Mouse (Mus musculus): ENCODE measurements around the gene Pth2. TPM values are rescaled to one million over a fixed set of nuclear protein-coding genes. Genes with fewer than 3 reads are reported as not detected.

Pth2 gene
- polyA plus RNA-seq, 1 experiment from 2014 or later: not detected

DNA sequence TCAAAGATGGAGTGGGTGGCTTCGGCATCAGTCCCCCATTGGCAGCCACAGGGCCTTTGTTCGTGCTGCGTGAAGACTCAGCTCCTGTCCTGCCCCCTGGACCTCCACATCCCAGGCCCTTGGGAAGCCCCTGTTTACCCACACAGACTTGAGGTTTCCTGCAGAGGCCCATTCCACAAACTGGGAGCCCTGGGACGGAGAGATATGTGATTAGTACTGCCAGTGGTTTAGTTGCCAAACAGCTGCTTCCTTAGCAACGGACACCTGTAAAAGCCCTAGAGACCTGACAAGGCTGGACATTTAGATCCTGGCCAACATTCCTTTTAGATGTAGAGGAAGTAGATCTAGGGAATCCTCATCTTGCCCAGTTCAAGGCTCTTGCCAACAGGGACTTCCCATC lies 38.9 kb upstream of the Pth2 start:
- 92% methylated on average over 5 of the region's 5 CpGs for WGBS
- no peak for TF ChIP-seq CTCF (IDR thresholded peaks at IDR 0.05; ENCODE audit: low read depth)
- no peak for TF ChIP-seq EP300 (optimal IDR thresholded peaks at IDR 0.05)
- Histone ChIP-seq H3K27ac (replicated peaks) (no peak overlapping the region), H3K9me3 (ENCODE audit: control insufficient read depth, low read length) (no peaks in the 10 kb centered on the region), H3K9ac (ENCODE audit: low read length) (no peak overlapping the region), H3K4me1 (replicated peaks; ENCODE audit: control insufficient read depth, insufficient read depth) (no peaks in the 10 kb centered on the region), H3K4me3 (ENCODE audit: low read depth, low read length) (no peak overlapping the region), H3K36me3 (ENCODE audit: control insufficient read depth, insufficient read depth, low read length) (peaks cover 6% of the 10 kb centered on the region), H3K27me3 (ENCODE audit: control insufficient read depth, insufficient read depth, low read length) (no peaks in the 10 kb centered on the region), H3K4me2 (replicated peaks; ENCODE audit: low read depth) (no peak overlapping the region)
- no peak for ATAC-seq (ENCODE audit: low FRiP score, low TSS enrichment)
- no peak for DNase-seq (ENCODE audit: low spot score)

GRCm38 (mm10) chr7:45144368-45145174 lies 36.2 kb upstream of the Pth2 start:
- Histone ChIP-seq H3K9me3 (ENCODE audit: control insufficient read depth, low read length) (no peaks in the 10 kb centered on the region), H3K4me3 (ENCODE audit: low read depth, low read length) (no peak overlapping the region), H3K27me3 (ENCODE audit: control insufficient read depth, insufficient read depth, low read length) (no peaks in the 10 kb centered on the region), H3K27ac (replicated peaks) (0 out of 2 replicates have a peak overlapping the region, but pooled peaks have one; percentile 8), H3K9ac (ENCODE audit: low read length) (no peak overlapping the region), H3K4me2 (replicated peaks; ENCODE audit: low read depth) (no peak overlapping the region), H3K36me3 (ENCODE audit: control insufficient read depth, insufficient read depth, low read length) (peaks cover 6% of the 10 kb centered on the region), H3K4me1 (replicated peaks; ENCODE audit: control insufficient read depth, insufficient read depth) (0 out of 2 replicates have a peak, but pooled peaks cover 2% of the 10 kb centered on the region)
- no peak for DNase-seq (ENCODE audit: low spot score)
- no peak; the same call in 1 of the 2 replicates for ATAC-seq (ENCODE audit: low FRiP score, low TSS enrichment)
- WGBS: 75% methylated on average over 13 of the region's 13 CpGs
- no peak for TF ChIP-seq CTCF (IDR thresholded peaks at IDR 0.05; ENCODE audit: low read depth)

DNA sequence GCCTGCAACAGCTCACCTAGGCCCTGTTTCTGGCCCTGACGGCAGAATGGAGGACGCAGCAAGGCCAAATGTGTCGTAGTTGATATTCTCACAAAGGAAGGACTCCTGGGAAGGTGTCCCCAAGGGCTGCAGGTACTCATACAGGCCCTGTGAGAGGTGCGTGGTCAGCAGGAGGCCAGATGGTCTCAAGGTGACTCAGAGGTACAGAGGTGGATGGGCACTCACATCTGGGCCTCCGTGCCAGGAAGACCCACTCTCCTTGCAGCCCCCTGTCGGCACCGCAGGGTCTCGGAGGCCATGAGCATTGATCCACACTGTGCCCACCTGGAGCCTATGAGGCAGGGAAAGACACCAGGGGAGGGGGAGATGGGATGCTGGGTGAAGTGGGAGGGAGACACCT lies 35.3 kb upstream of the Pth2 start:
- no peak for ATAC-seq (ENCODE audit: low FRiP score, low TSS enrichment)

GRCm38 (mm10) chr7:45147267-45147666 lies 33.5 kb upstream of the Pth2 start:
- no peak for DNase-seq (ENCODE audit: low spot score)
- Histone ChIP-seq H3K4me2 (replicated peaks; ENCODE audit: low read depth) (no peak overlapping the region), H3K27ac (replicated peaks) (no peak overlapping the region), H3K9me3 (ENCODE audit: control insufficient read depth, low read length) (no peaks in the 10 kb centered on the region), H3K27me3 (ENCODE audit: control insufficient read depth, insufficient read depth, low read length) (no peaks in the 10 kb centered on the region), H3K9ac (ENCODE audit: low read length) (no peak overlapping the region), H3K36me3 (ENCODE audit: control insufficient read depth, insufficient read depth, low read length) (peaks cover 6% of the 10 kb centered on the region), H3K4me1 (replicated peaks; ENCODE audit: control insufficient read depth, insufficient read depth) (peaks cover 8% of the 10 kb centered on the region; the same call in 1 of the 2 replicates), H3K4me3 (ENCODE audit: low read depth, low read length) (no peak overlapping the region)
- ATAC-seq (ENCODE audit: low FRiP score, low TSS enrichment): no peak
- no peak for TF ChIP-seq EP300 (optimal IDR thresholded peaks at IDR 0.05)
- TF ChIP-seq CTCF (IDR thresholded peaks at IDR 0.05; ENCODE audit: low read depth): no peak
- WGBS: 92% methylated on average over 11 of the region's 11 CpGs

More for the DNA sequence above, 35.3 kb upstream of the Pth2 start:
- no peak overlapping the region for H3K9ac ChIP-seq (ENCODE audit: low read length)
- H3K4me3 ChIP-seq (ENCODE audit: low read depth, low read length): no peak overlapping the region
- WGBS: 94% methylated on average over 8 of the region's 8 CpGs
- TF ChIP-seq CTCF (IDR thresholded peaks at IDR 0.05; ENCODE audit: low read depth) (no peak), EP300 (optimal IDR thresholded peaks at IDR 0.05) (no peak)
- no peak for DNase-seq (ENCODE audit: low spot score)
- no peak overlapping the region for H3K4me2 ChIP-seq (replicated peaks; ENCODE audit: low read depth)
- no peaks in the 10 kb centered on the region for H3K9me3 ChIP-seq (ENCODE audit: control insufficient read depth, low read length)
- H3K4me1 ChIP-seq (replicated peaks; ENCODE audit: control insufficient read depth, insufficient read depth): 0 out of 2 replicates have a peak, but pooled peaks cover 2% of the 10 kb centered on the region
- no peaks in the 10 kb centered on the region for H3K27me3 ChIP-seq (ENCODE audit: control insufficient read depth, insufficient read depth, low read length)
- no peak overlapping the region for H3K27ac ChIP-seq (replicated peaks)
- H3K36me3 ChIP-seq (ENCODE audit: control insufficient read depth, insufficient read depth, low read length): peaks cover 6% of the 10 kb centered on the region

- H3K36me3 ChIP-seq (ENCODE audit: control insufficient read depth, insufficient read depth, low read length): peaks cover 6% of the 10 kb centered on the region
- no peak overlapping the region for H3K4me2 ChIP-seq (replicated peaks; ENCODE audit: low read depth)
- TF ChIP-seq CTCF (IDR thresholded peaks at IDR 0.05; ENCODE audit: low read depth): no peak
- no peak for TF ChIP-seq EP300 (optimal IDR thresholded peaks at IDR 0.05)
- no peaks in the 10 kb centered on the region for H3K9me3 ChIP-seq (ENCODE audit: control insufficient read depth, low read length)
- H3K27me3 ChIP-seq (ENCODE audit: control insufficient read depth, insufficient read depth, low read length): no peaks in the 10 kb centered on the region
- DNase-seq (ENCODE audit: low spot score): no peak
- no peak for ATAC-seq (ENCODE audit: low FRiP score, low TSS enrichment)
- peaks cover 8% of the 10 kb centered on the region; the same call in 1 of the 2 replicates for H3K4me1 ChIP-seq (replicated peaks; ENCODE audit: control insufficient read depth, insufficient read depth)
- 87% methylated on average over 11 of the region's 11 CpGs for whole genome bisulfite sequencing
- H3K27ac ChIP-seq (replicated peaks): no peak overlapping the region
- no peak overlapping the region for H3K4me3 ChIP-seq (ENCODE audit: low read depth, low read length)
- H3K9ac ChIP-seq (ENCODE audit: low read length): no peak overlapping the region
Measured at GRCm38 (mm10) chr7:45147899-45148298, 32.9 kb upstream of the Pth2 start.

DNA sequence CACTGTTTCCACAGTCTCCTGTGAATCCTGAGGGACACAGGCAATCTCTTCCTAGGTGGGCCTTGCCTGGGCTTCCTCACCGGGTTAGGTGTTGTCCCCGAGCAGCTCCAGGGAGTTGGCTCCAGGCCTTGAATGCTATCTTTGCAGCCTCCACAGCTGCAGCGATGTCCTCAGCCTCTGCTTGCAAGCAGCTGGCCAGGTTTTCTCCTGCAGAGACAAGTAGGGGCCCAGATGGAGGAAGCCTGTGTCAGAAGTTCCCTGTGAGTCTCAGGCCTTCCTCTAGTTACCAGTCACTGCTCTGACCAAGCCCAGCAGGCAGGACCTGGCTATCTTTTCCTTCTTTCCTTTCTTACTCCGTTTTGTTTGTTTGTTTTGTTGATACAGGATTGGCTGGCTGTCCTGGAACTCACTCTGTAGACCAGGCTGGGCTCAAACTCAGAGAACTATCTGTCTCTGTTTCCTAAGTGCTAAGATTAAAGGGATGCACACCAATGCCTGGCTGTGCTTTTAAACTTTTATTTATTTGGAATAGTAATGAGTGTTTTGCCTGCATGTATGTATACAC lies 32.2 kb upstream of the Pth2 start:
- DNase-seq (ENCODE audit: low spot score) (no peak), ATAC-seq (ENCODE audit: low FRiP score, low TSS enrichment) (no peak)
- 39% methylated on average over 4 of the region's 4 CpGs for WGBS
- TF ChIP-seq CTCF (IDR thresholded peaks at IDR 0.05; ENCODE audit: low read depth) (no peak), EP300 (optimal IDR thresholded peaks at IDR 0.05) (no peak)
- Histone ChIP-seq H3K9ac (ENCODE audit: low read length) (0 out of 2 replicates have a peak overlapping the region, but pooled peaks have one; percentile 13), H3K4me1 (replicated peaks; ENCODE audit: control insufficient read depth, insufficient read depth) (peaks cover 8% of the 10 kb centered on the region; the same call in 1 of the 2 replicates), H3K27me3 (ENCODE audit: control insufficient read depth, insufficient read depth, low read length) (no peaks in the 10 kb centered on the region), H3K9me3 (ENCODE audit: control insufficient read depth, low read length) (no peaks in the 10 kb centered on the region), H3K4me3 (ENCODE audit: low read depth, low read length) (no peak overlapping the region), H3K27ac (replicated peaks) (0 out of 2 replicates have a peak overlapping the region, but pooled peaks have one; percentile 30), H3K4me2 (replicated peaks; ENCODE audit: low read depth) (no peak overlapping the region), H3K36me3 (ENCODE audit: control insufficient read depth, insufficient read depth, low read length) (peaks cover 6% of the 10 kb centered on the region)
